ENCODE assay signal across 16 mouse cellular contexts in the genomic region with DNA sequence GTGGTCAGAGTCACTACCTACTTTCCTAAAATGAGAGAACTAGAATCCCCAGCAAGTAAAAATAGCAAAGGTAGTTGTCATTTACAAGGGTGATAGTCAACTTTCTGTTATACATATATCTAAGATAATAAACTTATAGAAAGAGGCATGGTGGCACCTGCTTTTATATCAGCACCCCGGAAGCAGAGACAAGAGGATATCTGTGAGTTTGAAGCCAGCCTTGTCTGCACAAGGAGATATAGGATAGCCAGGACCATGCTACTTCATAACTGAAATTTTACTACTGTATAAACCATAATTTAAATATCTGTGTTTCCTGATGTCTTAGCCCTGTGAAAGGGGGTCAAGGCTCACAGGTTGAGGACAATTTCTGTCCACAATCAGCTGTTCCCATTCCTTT.
"Had no signal": no experiment of that assay in that cellular context is flagged by ENCODE, and none has a peak within 500 bp of the region (broad histone marks: within the 10 kb centered on the region; RNA-seq: fewer than 3 reads in every experiment).

No protein-coding gene starts in this region.

- H3K4me1 ChIP-seq: stomach, embryonic 15.5 days had no signal

- H3K27me3 ChIP-seq: neural tube, embryonic 13.5 days; neural tube, embryonic 15.5 days; stomach, embryonic 15.5 days had no signal

- H3K27ac ChIP-seq: neural tube, embryonic 13.5 days; neural tube, embryonic 15.5 days; stomach, embryonic 15.5 days; stomach, postnatal 0 days had no signal

- H3K9me3 ChIP-seq: neural tube, embryonic 13.5 days; neural tube, embryonic 15.5 days; stomach, embryonic 15.5 days had no signal

- H3K36me3 ChIP-seq: neural tube, embryonic 13.5 days; neural tube, embryonic 15.5 days; stomach, embryonic 15.5 days had no signal

- H3K4me3 ChIP-seq: neural tube, embryonic 13.5 days; neural tube, embryonic 15.5 days; stomach, embryonic 15.5 days had no signal

- DNase-seq: retina, postnatal 1 day; right cerebral cortex, adult 18-20 months; right cerebral cortex, postnatal 14 days; right cerebral cortex, postnatal 25 days; right cerebral cortex, postnatal 4 days; spleen, adult 18-20 months; thymus, adult 18-20 months; thymus, adult 2 months; thymus, postnatal 14 days; thymus, postnatal 25 days; thymus, postnatal 36 days; thymus, postnatal 4 days had no signal

- H3K9ac ChIP-seq: neural tube, embryonic 13.5 days; neural tube, embryonic 15.5 days; stomach, embryonic 15.5 days had no signal
